Mouse (Mus musculus): Measurements from ENCODE around the gene Arpp21.

DNA sequence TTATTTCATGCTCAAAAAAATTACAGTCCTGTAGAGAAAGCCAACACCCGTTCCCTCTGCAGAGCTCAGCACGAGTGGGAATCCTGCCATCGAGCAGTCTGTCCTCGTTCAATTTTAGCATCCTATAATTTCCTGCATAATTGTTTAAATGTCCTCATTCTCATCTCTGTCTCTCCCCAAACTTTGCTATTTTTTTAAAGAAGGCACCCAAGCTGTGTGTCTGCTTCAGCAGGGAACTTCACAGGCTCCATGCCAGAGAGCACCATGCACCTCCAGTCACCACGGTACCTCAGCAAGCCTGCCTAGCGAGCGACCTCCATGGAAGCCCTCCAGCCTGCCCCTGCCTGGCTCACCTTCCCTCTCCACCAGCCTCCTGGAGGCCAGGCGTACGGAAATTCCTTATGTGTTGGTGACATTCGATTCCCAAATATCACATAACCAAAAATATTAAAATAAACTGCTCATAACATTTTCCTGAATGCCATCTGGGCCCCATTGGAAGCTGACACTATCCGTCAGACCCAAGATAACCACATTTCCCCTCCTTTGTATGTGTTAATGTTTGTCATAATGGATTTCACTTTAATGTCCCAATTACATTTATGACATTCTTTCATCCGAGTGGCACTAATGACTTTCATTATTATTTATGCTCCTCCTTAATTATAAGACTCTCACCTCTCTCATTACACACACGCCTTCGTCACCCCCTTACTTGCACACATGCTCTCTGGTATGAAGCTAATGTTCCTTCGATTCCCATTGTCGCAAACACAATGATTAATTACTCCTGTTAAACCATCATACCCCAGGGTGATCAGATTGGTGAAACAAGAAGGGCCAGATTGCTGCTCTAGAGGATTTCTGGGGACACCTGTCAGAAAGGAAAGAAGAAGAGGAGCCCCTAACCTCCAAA is 26.5 kb upstream of the Arpp21 start:
- no peak for TF ChIP-seq POLR2A (IDR thresholded peaks at IDR 0.05; ENCODE audit: extremely low read depth, insufficient read depth, low read length)
- no peak for TF ChIP-seq CTCF (IDR thresholded peaks at IDR 0.05; ENCODE audit: low read depth, low read length)

All from liver, adult 2 months (tissue).